Mouse (Mus musculus) embryonic fibroblast, embryonic 13.5 days (primary cell): ENCODE results near the gene Ank2.

Experiments
- CTCF ChIP-seq: IDR thresholded peaks from 2 replicates; pipeline ENCODE4 v1.5.1; 2011; ENCODE audit warnings: mild to moderate bottlenecking, control low read depth, low read length, moderate library complexity, borderline replicate concordance; ENCODE audit not compliant: insufficient read depth
- POLR2A ChIP-seq: IDR thresholded peaks from 2 replicates; pipeline ENCODE4 v1.6.1; 2011; ENCODE audit warnings: low read depth, mild to moderate bottlenecking, control low read depth, low read length, moderate library complexity

GRCm38 (mm10) chr3:127512794-127513335, 13.7 kb upstream of the Ank2 start:
- TF ChIP-seq CTCF (no peak), POLR2A (no peak)
